8 mouse cellular contexts compared by ENCODE assay signal in genomic region chr1:74001449-74001820, GRCm38 (mm10).
DNase-seq lines count a peak whose midpoint lies in the region; ATAC-seq and TF ChIP-seq lines count a peak whose summit lies in the region.

No protein-coding gene starts in this region.

- peak overlapping the region; percentile 7; the same call in 1 of the 2 replicates for H3K27ac ChIP-seq in intestine, embryonic 14.5 days (ENCODE audit: low read depth)
- H3K27ac ChIP-seq in lung, postnatal 0 days (ENCODE audit: low read length) = peak overlapping the region; percentile 95
- H3K27ac ChIP-seq in midbrain, embryonic 15.5 days = no peak overlapping the region

- peaks cover 33% of the 10 kb centered on the region for H3K4me1 ChIP-seq in intestine, embryonic 14.5 days (replicated peaks; ENCODE audit: control insufficient read depth, insufficient read depth, low read length)
- H3K4me1 ChIP-seq in lung, postnatal 0 days (ENCODE audit: insufficient read depth, low read depth, low read length) = peaks cover 57% of the 10 kb centered on the region
- no peaks in the 10 kb centered on the region; the same call in 1 of the 2 replicates for H3K4me1 ChIP-seq in midbrain, embryonic 15.5 days

- no peak overlapping the region for H3K4me2 ChIP-seq in intestine, embryonic 14.5 days (ENCODE audit: low read length)
- H3K4me2 ChIP-seq in lung, postnatal 0 days (replicated peaks; ENCODE audit: low read depth, low read length) = 0 out of 2 replicates have a peak overlapping the region, but pooled peaks have one; percentile 1
- no peak overlapping the region for H3K4me2 ChIP-seq in midbrain, embryonic 15.5 days

- no peak overlapping the region for H3K4me3 ChIP-seq in intestine, embryonic 14.5 days (ENCODE audit: low read depth, low read length)
- no peak overlapping the region for H3K4me3 ChIP-seq in lung, postnatal 0 days (ENCODE audit: low read depth, low read length)
- H3K4me3 ChIP-seq in midbrain, embryonic 15.5 days = no peak overlapping the region

- peak; percentile 23 for TF ChIP-seq CTCF in lung, postnatal 0 days (IDR thresholded peaks at IDR 0.05)

- no peaks in the 10 kb centered on the region for H3K36me3 ChIP-seq in intestine, embryonic 14.5 days (ENCODE audit: control insufficient read depth, insufficient read depth, low read length)
- peaks cover 10% of the 10 kb centered on the region for H3K36me3 ChIP-seq in lung, postnatal 0 days (ENCODE audit: insufficient read depth, low read length)
- no peaks in the 10 kb centered on the region for H3K36me3 ChIP-seq in midbrain, embryonic 15.5 days (replicated peaks)

- TF ChIP-seq EP300 in lung, postnatal 0 days (IDR thresholded peaks at IDR 0.05) = peak; percentile 31; the same call in 1 of the 2 replicates

- peak; percentile 88 for ATAC-seq in erythroid progenitor cell, adult 5-6 weeks (replicated peaks; ENCODE audit: low FRiP score, poor library complexity, severe bottlenecking)
- ATAC-seq in intestine, embryonic 14.5 days (replicated peaks; ENCODE audit: low FRiP score, low TSS enrichment, low read depth) = no peak
- ATAC-seq in lung, postnatal 0 days = 0 out of 2 replicates have a peak, but pooled peaks have one; percentile 2
- ATAC-seq in midbrain, embryonic 15.5 days (replicated peaks) = no peak; the same call in 1 of the 2 replicates
- no peak for ATAC-seq in CD4-positive, CD25-positive, alpha-beta regulatory T cell, adult 4 months

- 59% methylated on average over 10 of the region's 10 CpGs for WGBS in intestine, embryonic 14.5 days
- 31% methylated on average over 10 of the region's 10 CpGs for WGBS in lung, postnatal 0 days
- WGBS in midbrain, embryonic 15.5 days = 75% methylated on average over 10 of the region's 10 CpGs

- no peaks in the 10 kb centered on the region for H3K9me3 ChIP-seq in intestine, embryonic 14.5 days (ENCODE audit: control insufficient read depth, low read length)
- no peaks in the 10 kb centered on the region for H3K9me3 ChIP-seq in lung, postnatal 0 days (ENCODE audit: low read length)
- no peaks in the 10 kb centered on the region for H3K9me3 ChIP-seq in midbrain, embryonic 15.5 days

- peak; percentile 50 to 71 for DNase-seq in adrenal gland, adult (ENCODE audit: inconsistent age in 2 of 2, low spot score in 1 of 2)
- DNase-seq in adrenal gland, postnatal 25 days = no peak
- no peak for DNase-seq in intestine, embryonic 14.5 days (ENCODE audit: low spot score)
- DNase-seq in lung, postnatal 0 days (ENCODE audit: low spot score) = peak; percentile 70
- DNase-seq in embryo, embryonic 10 days (ENCODE audit: low spot score) = no peak

- no peak overlapping the region for H3K9ac ChIP-seq in intestine, embryonic 14.5 days (ENCODE audit: low read length)
- H3K9ac ChIP-seq in lung, postnatal 0 days (replicated peaks; ENCODE audit: low read depth) = 0 out of 2 replicates have a peak overlapping the region, but pooled peaks have one; percentile 3
- no peak overlapping the region for H3K9ac ChIP-seq in midbrain, embryonic 15.5 days

- H3K27me3 ChIP-seq in intestine, embryonic 14.5 days (replicated peaks; ENCODE audit: control insufficient read depth, insufficient read depth, low read length) = no peaks in the 10 kb centered on the region
- H3K27me3 ChIP-seq in lung, postnatal 0 days (replicated peaks; ENCODE audit: insufficient read depth, low read length) = no peaks in the 10 kb centered on the region
- H3K27me3 ChIP-seq in midbrain, embryonic 15.5 days (replicated peaks) = no peaks in the 10 kb centered on the region

Comparison
In these comparisons a context has a peak if more than half of its experiments do, and no peak if none do; other contexts are left out.
1. DNase-seq: peak in adrenal gland, adult (2 of 2) and lung, postnatal 0 days (single experiment); none in adrenal gland, postnatal 25 days (single experiment), intestine, embryonic 14.5 days (single experiment) and embryo, embryonic 10 days (single experiment).
2. ATAC-seq: peak in erythroid progenitor cell, adult 5-6 weeks (single experiment) and lung, postnatal 0 days (single experiment); none in intestine, embryonic 14.5 days (single experiment), midbrain, embryonic 15.5 days (single experiment) and CD4-positive, CD25-positive, alpha-beta regulatory T cell, adult 4 months (single experiment).